Mouse (Mus musculus): ENCODE data around the gene Nlrp6.
"Not testable (repeated sequence)": the region's sequence is repeated elsewhere in the genome, so short reads cannot be mapped to it uniquely, and the experiment has no call there.

Gene Nlrp6

DNA sequence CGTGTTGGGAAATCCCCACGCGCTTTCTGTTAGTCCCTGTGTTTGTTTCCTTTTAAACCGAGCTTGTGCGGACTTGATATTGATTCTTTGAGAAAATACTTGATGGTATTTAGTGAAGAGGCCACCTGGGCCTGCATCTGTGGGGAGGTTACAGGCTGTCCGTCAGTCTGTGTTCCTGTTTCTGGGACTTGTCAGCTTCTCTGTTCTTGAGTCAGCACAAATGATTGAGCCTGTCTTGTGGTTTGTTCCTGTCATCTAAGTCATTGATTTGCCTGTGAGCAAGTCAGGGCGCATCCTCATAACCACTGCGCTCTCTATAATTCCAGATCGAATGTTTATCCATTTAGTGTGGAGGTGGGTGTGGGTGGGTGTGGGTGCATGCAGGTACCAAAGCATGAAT, 56.0 kb downstream of the Nlrp6 start:
- DNase-seq = not testable (repeated sequence)

Measured in thymus, postnatal 25 days (tissue).